Mouse (Mus musculus): ENCODE measurements around the gene Deaf1.

DNA sequence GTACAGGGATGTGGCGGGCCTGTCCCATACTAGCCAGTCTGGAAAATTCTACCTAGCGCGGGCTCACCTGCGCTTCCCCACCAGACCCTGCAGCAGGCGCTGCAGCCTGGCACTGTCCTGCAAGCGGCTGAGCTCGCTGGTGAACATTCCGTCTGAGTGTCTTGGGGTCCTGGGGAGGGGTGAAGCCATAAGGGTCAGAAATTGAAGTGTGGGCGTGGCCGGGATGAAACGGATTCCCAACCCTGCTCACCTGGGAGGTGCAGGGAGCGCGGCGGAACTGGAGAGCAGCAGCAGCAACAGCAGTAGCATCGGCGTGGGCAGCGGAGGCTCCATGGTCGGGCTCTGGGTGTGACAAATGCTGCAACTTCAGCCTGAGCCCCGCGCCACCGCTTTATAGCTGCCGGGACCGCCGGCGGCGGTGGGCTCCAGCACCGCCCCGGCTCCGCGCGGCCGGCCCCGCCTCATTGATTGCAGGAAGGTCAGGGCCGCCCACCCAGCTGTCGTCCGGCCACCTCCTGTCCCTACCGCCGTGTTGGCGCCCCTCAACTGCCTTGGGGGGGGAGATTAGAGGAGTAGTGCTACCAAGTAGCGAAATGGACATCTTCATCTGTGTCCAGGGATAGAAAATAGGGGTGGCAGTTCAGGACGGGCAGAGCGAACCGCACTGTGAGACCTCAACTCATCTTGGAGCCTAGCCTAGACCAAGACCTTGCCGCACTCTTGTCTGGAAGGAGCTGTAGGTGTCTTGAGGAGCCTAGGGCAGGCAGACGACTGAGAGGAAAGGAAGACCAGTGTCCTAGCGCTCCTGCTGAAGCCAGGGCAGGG lies 48.5 kb downstream of the Deaf1 start, which contains the start of gene Sct:
- TF ChIP-seq POLR2A (IDR thresholded peaks at IDR 0.05; ENCODE audit: borderline replicate concordance, control insufficient read depth, low read depth, low read length) (no peak; the same call in 1 of the 2 replicates), CTCF (IDR thresholded peaks at IDR 0.05; ENCODE audit: control insufficient read depth, insufficient read depth, low read length) (no peak)

Measured in bone marrow, adult 2 months (tissue).